Mouse (Mus musculus) CH12.LX (cell line): ENCODE measurements around the gene Gm11562.

Experiments
- CTCF ChIP-seq, 2 experiments: IDR thresholded peaks in 1 of 2; conservative IDR thresholded peaks in 1 of 2; 2 replicates each; pipeline ENCODE4 v1.5.1; 2011 to 2012; ENCODE audit warnings: low read depth in 2 of 2, low read length in 2 of 2, improper control_type of control experiment in 1 of 2, inconsistent platforms in 1 of 2, mild to moderate bottlenecking in 1 of 2, moderate library complexity in 1 of 2
- EP300 ChIP-seq: IDR thresholded peaks from 2 replicates; pipeline ENCODE4 v1.6.1; 2011; ENCODE audit warnings: low read length, improper control_type of control experiment
- JUND ChIP-seq: conservative IDR thresholded peaks from 2 replicates; pipeline ENCODE4 v1.6.1; 2011; ENCODE audit warnings: low read depth, low read length, improper control_type of control experiment
- MAX ChIP-seq: IDR thresholded peaks from 2 replicates; pipeline ENCODE4 v1.6.1; 2011; ENCODE audit warnings: low read length, improper control_type of control experiment
- MAZ ChIP-seq: IDR thresholded peaks from 2 replicates; pipeline ENCODE4 v1.6.1; 2012; ENCODE audit warnings: low read depth, mild to moderate bottlenecking, inconsistent platforms, low read length, improper control_type of control experiment, moderate library complexity
- MXI1 ChIP-seq: IDR thresholded peaks from 2 replicates; pipeline ENCODE4 v1.6.1; 2011; ENCODE audit warnings: mild to moderate bottlenecking, low read depth, low read length, improper control_type of control experiment
- NELFE ChIP-seq: IDR thresholded peaks from 2 replicates; pipeline ENCODE4 v1.6.1; 2011; ENCODE audit warnings: low read depth, low read length, improper control_type of control experiment
- PAX5 ChIP-seq: IDR thresholded peaks from 2 replicates; pipeline ENCODE4 v1.6.1; 2012; ENCODE audit warnings: low read length, inconsistent platforms, mixed read lengths
- POLR2A ChIP-seq: IDR thresholded peaks from 2 replicates; pipeline ENCODE4 v1.6.1; 2011; ENCODE audit warnings: low read depth, mild to moderate bottlenecking, improper control_type of control experiment, low read length
- POLR2AphosphoS2 ChIP-seq: IDR thresholded peaks from 2 replicates; pipeline ENCODE4 v1.6.1; 2011; ENCODE audit warnings: low read depth, low read length, improper control_type of control experiment
- SMC3 ChIP-seq: IDR thresholded peaks from 2 replicates; pipeline ENCODE4 v1.6.1; 2011; ENCODE audit warnings: low read depth, low read length, improper control_type of control experiment
- TBP ChIP-seq: conservative IDR thresholded peaks from 2 replicates; pipeline ENCODE4 v1.6.1; 2011; ENCODE audit warnings: low read depth, low read length, improper control_type of control experiment
- USF1 ChIP-seq: IDR thresholded peaks from 2 replicates; pipeline ENCODE4 v1.6.1; 2014; ENCODE audit warnings: low read depth, mild to moderate bottlenecking, inconsistent platforms, low read length, improper control_type of control experiment

GRCm38 (mm10) chr11:99646444-99646843 lies 26.2 kb upstream of the Gm11562 start:
- TF ChIP-seq MXI1: no peak
- no peak for TF ChIP-seq USF1
- no peak for TF ChIP-seq EP300
- TF ChIP-seq CTCF (conservative IDR thresholded peaks at IDR 0.05 in 1 of 2, IDR thresholded peaks at IDR 0.05 in 1 of 2; ENCODE audit: low read depth in 2 of 2, low read length in 2 of 2): no peak
- TF ChIP-seq MAZ: no peak
- no peak for TF ChIP-seq POLR2A
- TF ChIP-seq PAX5: no peak
- no peak for TF ChIP-seq SMC3
- no peak for TF ChIP-seq MAX
- TF ChIP-seq POLR2AphosphoS2: no peak
- no peak for TF ChIP-seq NELFE
- no peak for TF ChIP-seq JUND
- no peak for TF ChIP-seq TBP
